Mouse (Mus musculus) heart, embryonic 14.5 days (tissue): ENCODE measurements around the gene Atp5j2. TPM values are rescaled to one million over a fixed set of nuclear protein-coding genes. Genes with fewer than 3 reads are reported as not detected.
"Not testable (repeated sequence)": the region's sequence is repeated elsewhere in the genome, so short reads cannot be mapped to it uniquely, and the experiment has no call there.

ENCODE experiments used
- ATAC-seq: fragments of 200-750 bp; cut with Nextera tagmentation; 2 replicates; pipeline ENCODE4 v1.8.0; 2017; ENCODE audit warnings: low read depth, moderate TSS enrichment; ENCODE audit not compliant: insufficient number of reproducible peaks, insufficient read depth, low FRiP score
- H3K27ac ChIP-seq, 2 experiments: fragments of 200-500 bp in 1 of 2; fragments of 300-500 bp in 1 of 2; sonication (generic) in 1 of 2; replicated peaks in 1 of 2; 2 replicates each; pipeline ENCODE4 v1.5.1; 2012 to 2014; ENCODE audit warnings: low read depth in 2 of 2, low read length in 2 of 2, control low read depth in 1 of 2, mild to moderate bottlenecking in 1 of 2, mixed read lengths in 1 of 2; ENCODE audit not compliant: control insufficient read depth in 1 of 2, insufficient read depth in 1 of 2
- H3K27me3 ChIP-seq: fragments of 300-500 bp; sonication (generic); 2 replicates; pipeline ENCODE4 v1.6.1; 2014; ENCODE audit warnings: mild to moderate bottlenecking, low read length, control low read depth; ENCODE audit not compliant: control insufficient read depth, insufficient read depth
- H3K36me3 ChIP-seq: fragments of 300-500 bp; sonication (generic); 2 replicates; pipeline ENCODE4 v1.6.1; 2014; ENCODE audit warnings: mild to moderate bottlenecking, control low read depth, low read length, mixed read lengths; ENCODE audit not compliant: control insufficient read depth, insufficient read depth
- H3K4me1 ChIP-seq, 2 experiments: fragments of 200-500 bp in 1 of 2; fragments of 300-500 bp in 1 of 2; sonication (generic) in 1 of 2; 2 replicates each; pipeline ENCODE4 v1.6.1; 2012 to 2014; ENCODE audit warnings: low read length in 2 of 2, control low read depth in 1 of 2, mixed read lengths in 1 of 2; ENCODE audit not compliant: control insufficient read depth in 2 of 2, insufficient read depth in 2 of 2
- H3K4me2 ChIP-seq: fragments of 300-500 bp; sonication (generic); 2 replicates; pipeline ENCODE4 v1.6.1; 2014; ENCODE audit warnings: mild to moderate bottlenecking, low read length
- H3K4me3 ChIP-seq, 2 experiments: fragments of 200-500 bp in 1 of 2; fragments of 300-500 bp in 1 of 2; sonication (generic) in 1 of 2; 2 replicates each; pipeline ENCODE4 v1.5.1; 2012 to 2014; ENCODE audit warnings: low read length in 2 of 2, mild to moderate bottlenecking in 2 of 2, control low read depth in 1 of 2, low read depth in 1 of 2, moderate library complexity in 1 of 2; ENCODE audit not compliant: control insufficient read depth in 1 of 2, insufficient read depth in 1 of 2
- H3K9ac ChIP-seq: fragments of 300-500 bp; sonication (generic); 2 replicates; pipeline ENCODE4 v1.6.1; 2014; ENCODE audit warnings: mild to moderate bottlenecking, low read length
- H3K9me3 ChIP-seq: fragments of 300-500 bp; sonication (generic); 2 replicates; pipeline ENCODE4 v1.6.1; 2016; ENCODE audit warnings: low read length, control low read depth; ENCODE audit not compliant: control insufficient read depth
- WGBS: fragments of 180-500 bp; shearing (Covaris S2); extraction: QIAGEN DNeasy Blood & Tissue Kit; methylation state at CpG from one replicate; pipeline ENCODE4 v1.1.7; 2014; 5-methylcytosine and 5-hydroxymethylcytosine counted together
- polyA plus RNA-seq: library from polyadenylated mRNA; unstranded; fragments of >200 nt; fragmentation: Nextera tagmentation; extraction: Ambion mirVana; gene quantifications from 2 replicates; pipeline ENCODE4 v1.2.1, GENCODE M21; 2014

Atp5j2 gene
- 1,222 and 1,313 TPM in 2 replicates for polyA plus RNA-seq

DNA sequence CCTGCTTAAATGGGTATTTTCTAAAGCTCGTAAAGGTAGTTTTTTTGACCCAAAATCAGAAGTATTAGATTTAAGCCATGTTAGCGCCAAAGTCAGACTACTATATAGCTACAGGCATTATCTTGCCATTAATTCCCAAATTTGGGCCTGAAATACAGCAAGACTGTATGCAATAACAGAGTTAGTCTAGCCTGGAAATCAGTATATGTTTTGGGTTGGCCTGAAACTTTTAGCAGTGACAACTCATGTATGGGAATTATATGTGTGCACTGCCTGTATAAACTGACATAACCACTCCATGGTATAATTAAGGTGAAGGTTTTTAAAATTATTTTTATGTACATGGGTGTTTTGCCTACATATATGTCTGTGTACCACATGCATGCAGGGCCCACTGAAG, at the start of gene Atp5j2:
Atp5j2 (minus strand) TSS at position 101 of the 400 bp plus-strand sequence.
- Histone ChIP-seq H3K27me3 (no peaks in the 10 kb centered on the region), H3K4me2 (peak within 1 kb of the TSS; percentile 90), H3K4me3 (peak within 1 kb of the TSS; percentile 61 to 94), H3K27ac (peak within 1 kb of the TSS; percentile 95 to 97), H3K9ac (peak within 1 kb of the TSS; percentile 99), H3K36me3 (peaks cover 54% of the 10 kb centered on the region), H3K9me3 (no peaks in the 10 kb centered on the region), H3K4me1 (peaks cover 10 to 17% of the 10 kb centered on the region in 2 experiments)
- no peak for ATAC-seq
- 85% methylated on average over 2 of the region's 2 CpGs for WGBS

DNA sequence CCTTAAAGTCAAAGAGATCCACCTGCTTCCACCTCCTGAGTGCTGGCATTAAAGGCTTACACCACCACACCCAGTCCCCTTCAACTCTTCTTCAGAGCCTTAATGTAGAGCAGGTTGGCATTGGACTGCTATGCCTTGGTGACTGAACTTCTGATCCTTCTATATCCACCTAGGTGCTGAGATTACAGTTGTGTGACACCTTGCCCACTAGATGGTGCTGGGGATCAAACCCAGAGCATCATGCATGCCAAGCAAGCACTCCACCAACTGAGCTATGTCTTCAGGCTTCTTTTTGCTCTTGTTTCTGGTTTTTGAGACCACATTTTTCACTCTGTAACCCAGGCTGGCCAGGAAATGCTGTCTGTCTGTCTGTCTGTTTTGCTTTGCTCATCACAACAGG, 42.8 kb upstream of the Atp5j2 start:
- H3K4me1 ChIP-seq: peaks cover 0 to 23% of the 10 kb centered on the region in 2 experiments; a peak in 2 of 4 replicates
- H3K4me2 ChIP-seq: no peak overlapping the region
- no peak for ATAC-seq
- no peak overlapping the region for H3K4me3 ChIP-seq
- no peaks in the 10 kb centered on the region for H3K9me3 ChIP-seq
- H3K27ac ChIP-seq: no peak overlapping the region
- no peak overlapping the region for H3K9ac ChIP-seq
- peaks cover 63% of the 10 kb centered on the region for H3K36me3 ChIP-seq
- H3K27me3 ChIP-seq: no peaks in the 10 kb centered on the region

DNA sequence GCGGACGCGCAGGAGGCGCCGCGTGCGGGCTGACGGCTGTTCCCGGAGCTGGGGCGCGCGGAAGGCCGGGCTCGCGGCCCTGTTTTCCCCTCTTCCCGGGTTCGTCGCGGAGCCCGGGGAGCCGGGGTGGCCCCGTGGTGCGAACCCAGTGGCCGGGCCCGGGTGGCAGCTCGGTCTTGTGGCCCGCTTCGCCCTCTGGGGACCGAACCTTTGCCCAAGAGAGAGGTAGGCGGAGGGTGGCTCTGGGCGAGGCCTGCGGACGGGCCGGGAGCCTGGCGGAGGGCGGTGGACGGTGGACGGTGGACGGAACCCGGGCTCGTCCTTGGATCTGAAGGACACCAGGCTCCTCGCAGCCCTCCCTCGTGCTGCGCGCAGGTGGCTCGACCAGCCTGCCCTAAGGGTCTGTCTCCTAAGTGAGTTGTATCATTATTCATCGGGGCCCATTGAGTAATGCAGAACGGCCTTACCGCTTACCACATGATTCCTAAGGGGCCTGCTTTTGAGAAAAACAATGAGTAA, 40.1 kb upstream of the Atp5j2 start:
- peak; percentile 37 for ATAC-seq
- no peaks in the 10 kb centered on the region for H3K27me3 ChIP-seq
- peaks cover 38% of the 10 kb centered on the region for H3K36me3 ChIP-seq
- H3K4me3 ChIP-seq: peak overlapping the region; percentile 93 to 100
- 0% methylated on average over 46 of the region's 49 CpGs for WGBS
- no peaks in the 10 kb centered on the region for H3K9me3 ChIP-seq
- peak overlapping the region; percentile 87 to 91 for H3K27ac ChIP-seq
- peak overlapping the region; percentile 68 for H3K4me2 ChIP-seq
- H3K9ac ChIP-seq: peak overlapping the region; percentile 99
- H3K4me1 ChIP-seq: peaks cover 0 to 18% of the 10 kb centered on the region in 2 experiments; a peak in 2 of 4 replicates

DNA sequence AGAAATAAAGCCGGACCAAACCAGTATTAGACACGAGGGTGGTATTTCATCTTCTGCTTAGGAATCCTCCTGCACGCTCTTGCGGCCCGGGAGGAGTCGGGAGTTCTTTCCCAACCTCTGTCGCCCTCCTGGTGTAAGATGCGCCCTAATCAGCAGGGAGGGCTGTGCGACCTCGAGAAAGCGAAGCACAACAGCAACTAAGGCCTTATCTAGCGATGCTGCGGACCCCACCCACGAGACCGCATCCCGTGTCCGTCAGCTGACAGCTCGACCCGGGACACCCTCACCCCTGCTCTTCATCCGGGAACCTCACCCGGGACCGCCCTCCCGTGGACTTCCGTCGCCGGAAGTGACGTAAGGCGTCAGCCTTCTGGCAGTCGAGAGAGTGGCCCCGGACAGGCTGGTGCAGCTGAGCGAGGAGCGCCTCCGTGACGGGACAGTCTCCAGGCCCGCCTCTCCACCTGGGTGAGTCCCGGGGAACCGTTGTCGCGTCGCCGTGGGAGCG, 39.6 kb upstream of the Atp5j2 start, which contains the start of gene Zfp655:
Zfp655 (plus strand) TSS at position 349 of the 505 bp plus-strand sequence.
- peak; percentile 97 for ATAC-seq
- WGBS: 2% methylated on average over 40 of the region's 42 CpGs
- H3K4me3 ChIP-seq: peak within 1 kb of the TSS; percentile 93 to 100
- H3K36me3 ChIP-seq: peaks cover 33% of the 10 kb centered on the region
- H3K27ac ChIP-seq: peak within 1 kb of the TSS; percentile 91
- no peaks in the 10 kb centered on the region for H3K9me3 ChIP-seq
- H3K9ac ChIP-seq: peak within 1 kb of the TSS; percentile 99
- peak within 1 kb of the TSS; percentile 68 for H3K4me2 ChIP-seq
- no peaks in the 10 kb centered on the region for H3K27me3 ChIP-seq
- H3K4me1 ChIP-seq: peaks cover 0 to 18% of the 10 kb centered on the region in 2 experiments; a peak in 2 of 4 replicates

DNA sequence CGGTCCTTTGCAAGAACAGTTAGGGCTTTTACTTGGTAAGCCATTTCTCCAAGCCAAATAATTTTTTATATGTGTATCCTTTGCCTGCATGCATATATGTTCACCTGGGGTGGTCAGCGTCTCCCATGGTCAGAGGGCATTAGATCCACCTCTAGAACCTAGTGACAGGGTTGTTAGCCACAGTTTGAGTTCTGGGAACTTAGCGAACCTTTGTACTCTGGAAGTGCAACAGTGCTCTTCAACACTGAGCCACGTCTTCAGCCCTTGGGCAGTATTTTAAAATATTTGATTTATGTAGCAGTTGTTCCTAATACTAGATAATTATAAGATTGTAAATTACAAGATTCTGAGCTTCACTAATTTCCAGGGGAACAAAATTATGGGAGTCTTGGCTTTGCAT, 38.8 kb upstream of the Atp5j2 start:
- H3K36me3 ChIP-seq: peaks cover 25% of the 10 kb centered on the region
- peak overlapping the region; percentile 99; the same call in 1 of the 2 replicates for H3K9ac ChIP-seq
- WGBS: 93% methylated on average over 4 of the region's 4 CpGs

DNA sequence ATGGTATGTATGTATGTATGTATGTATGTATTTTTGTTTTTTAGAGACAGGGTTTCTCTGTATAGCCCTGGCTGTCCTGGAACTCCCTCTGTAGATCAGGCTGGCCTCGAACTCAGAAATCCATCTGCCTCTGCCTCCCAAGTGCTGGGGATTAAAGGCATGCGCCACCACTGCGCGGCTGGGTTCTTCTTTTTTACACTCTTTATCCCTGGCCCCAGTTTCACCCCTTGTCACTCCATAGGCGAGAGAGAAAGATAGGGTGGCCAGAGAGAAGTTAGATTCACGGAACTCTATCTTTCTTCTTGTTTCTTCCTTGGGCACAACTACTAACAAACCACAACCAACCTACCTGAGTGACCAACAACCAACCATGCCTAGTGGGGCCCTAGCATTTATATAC, 37.4 kb upstream of the Atp5j2 start:
- H3K27me3 ChIP-seq, H3K9me3 ChIP-seq, H3K27ac ChIP-seq, H3K4me3 ChIP-seq, H3K9ac ChIP-seq, ATAC-seq, H3K4me2 ChIP-seq: not testable (repeated sequence)
- 78% methylated on average over 6 of the region's 6 CpGs for WGBS
- Histone ChIP-seq H3K4me1 (peaks cover 0 to 18% of the 10 kb centered on the region in 2 experiments; a peak in 2 of 4 replicates), H3K36me3 (peaks cover 11% of the 10 kb centered on the region)

More for the DNA sequence above, 38.8 kb upstream of the Atp5j2 start:
- H3K9me3 ChIP-seq: no peaks in the 10 kb centered on the region
- H3K27me3 ChIP-seq: no peaks in the 10 kb centered on the region
- ATAC-seq: no peak
- peak overlapping the region; percentile 68 for H3K4me2 ChIP-seq
- peak overlapping the region in 1 of 2 experiments; percentile 100; a peak in 1 of 4 replicates for H3K4me3 ChIP-seq
- peaks cover 0 to 18% of the 10 kb centered on the region in 2 experiments; a peak in 2 of 4 replicates for H3K4me1 ChIP-seq
- H3K27ac ChIP-seq: peak overlapping the region; percentile 91

DNA sequence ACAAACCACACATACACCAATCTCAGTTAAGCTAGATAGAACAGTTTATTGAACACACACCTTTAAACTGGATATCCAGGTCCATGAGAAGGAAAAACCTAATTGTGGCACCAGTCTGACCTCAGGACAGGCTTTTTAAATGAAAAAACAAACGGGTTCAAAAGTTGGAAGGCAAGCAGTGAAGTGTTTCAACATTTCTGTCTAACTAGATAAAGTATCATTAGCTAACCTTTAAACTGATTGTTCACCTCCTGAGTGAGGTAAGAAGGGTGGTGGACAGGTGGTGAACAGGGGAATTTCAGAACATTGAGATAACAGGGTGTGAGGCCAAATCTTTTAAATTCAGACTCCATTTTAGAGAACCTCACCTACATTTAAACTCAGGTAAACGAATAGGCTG, 34.6 kb upstream of the Atp5j2 start:
- Histone ChIP-seq H3K9me3 (no peaks in the 10 kb centered on the region), H3K4me2 (no peak overlapping the region), H3K27ac (no peak overlapping the region), H3K36me3 (peaks cover 10% of the 10 kb centered on the region; the same call in 1 of the 2 replicates), H3K9ac (no peak overlapping the region), H3K4me3 (no peak overlapping the region), H3K4me1 (peaks cover 0 to 5% of the 10 kb centered on the region in 2 experiments; a peak in 1 of 4 replicates), H3K27me3 (no peaks in the 10 kb centered on the region)
- no peak for ATAC-seq
- WGBS: 52% methylated on average over 2 of the region's 2 CpGs
